Mouse (Mus musculus) intestine, embryonic 14.5 days (tissue): ENCODE data around the gene Htr2a. TPM values are rescaled to one million over a fixed set of nuclear protein-coding genes. Genes with fewer than 3 reads are reported as not detected.

ENCODE experiments used
- ATAC-seq: fragments of 200-750 bp; cut with Nextera tagmentation; replicated peaks from 2 replicates; pipeline ENCODE4 v1.8.0; 2017; ENCODE audit warnings: low read depth, moderate number of reproducible peaks, moderate TSS enrichment, moderate library complexity; ENCODE audit not compliant: low FRiP score, low TSS enrichment
- DNase-seq: peaks from one replicate; pipeline ENCODE4 v3.0.0-alpha.2; 2018; ENCODE audit warnings: low spot score
- H3K27ac ChIP-seq: fragments of 300-500 bp; sonication (generic); 2 replicates; pipeline ENCODE4 v1.5.1; 2014; ENCODE audit warnings: low read depth, mild to moderate bottlenecking, control low read depth
- H3K27me3 ChIP-seq: fragments of 300-500 bp; sonication (generic); replicated peaks from 2 replicates; pipeline ENCODE4 v1.6.1; 2014; ENCODE audit warnings: low read length, control low read depth; ENCODE audit not compliant: control insufficient read depth, insufficient read depth
- H3K36me3 ChIP-seq: fragments of 300-500 bp; sonication (generic); 2 replicates; pipeline ENCODE4 v1.6.1; 2014; ENCODE audit warnings: low read length, control low read depth; ENCODE audit not compliant: control insufficient read depth, insufficient read depth
- H3K4me1 ChIP-seq: fragments of 300-500 bp; sonication (generic); replicated peaks from 2 replicates; pipeline ENCODE4 v1.6.1; 2014; ENCODE audit warnings: low read length, control low read depth, mixed read lengths; ENCODE audit not compliant: control insufficient read depth, insufficient read depth
- H3K4me2 ChIP-seq: fragments of 300-500 bp; sonication (generic); 2 replicates; pipeline ENCODE4 v1.6.1; 2014; ENCODE audit warnings: low read length
- H3K4me3 ChIP-seq: fragments of 300-500 bp; sonication (generic); 2 replicates; pipeline ENCODE4 v1.5.1; 2014; ENCODE audit warnings: low read depth, low read length, control low read depth, mixed read lengths
- H3K9ac ChIP-seq: fragments of 300-500 bp; sonication (generic); 2 replicates; pipeline ENCODE4 v1.6.1; 2014; ENCODE audit warnings: mild to moderate bottlenecking, low read length
- H3K9me3 ChIP-seq: fragments of 300-500 bp; sonication (generic); 2 replicates; pipeline ENCODE4 v1.6.1; 2016; ENCODE audit warnings: low read length, control low read depth; ENCODE audit not compliant: control insufficient read depth
- WGBS: fragments of 180-500 bp; shearing (Covaris S2); extraction: QIAGEN DNeasy Blood & Tissue Kit; methylation state at CpG from one replicate; pipeline ENCODE4 v1.1.7; 2014; 5-methylcytosine and 5-hydroxymethylcytosine counted together
- polyA plus RNA-seq: library from polyadenylated mRNA; unstranded; fragments of >200 nt; fragmentation: Nextera tagmentation; extraction: Ambion mirVana; gene quantifications from 2 replicates; pipeline ENCODE4 v1.2.1, GENCODE M21; 2014

Gene Htr2a
- polyA plus RNA-seq, 1 experiment from 2014 or later, result 0.38 TPM

GRCm38 (mm10) chr14:74723541-74723940 is 82.9 kb downstream of the Htr2a start:
- Histone ChIP-seq H3K4me2 (no peak overlapping the region), H3K9me3 (no peaks in the 10 kb centered on the region), H3K4me3 (no peak overlapping the region), H3K9ac (no peak overlapping the region), H3K36me3 (no peaks in the 10 kb centered on the region), H3K4me1 (no peaks in the 10 kb centered on the region), H3K27me3 (no peaks in the 10 kb centered on the region), H3K27ac (no peak overlapping the region)
- WGBS, result 71% methylated on average over 3 of the region's 3 CpGs
- no peak for DNase-seq
- ATAC-seq, result no peak

- H3K36me3 ChIP-seq, result peaks cover 6% of the 10 kb centered on the region
- no peaks in the 10 kb centered on the region for H3K27me3 ChIP-seq
- ATAC-seq, result peak; percentile 19
- peak overlapping the region; percentile 77 for H3K4me3 ChIP-seq
- H3K4me1 ChIP-seq, result peaks cover 5% of the 10 kb centered on the region
- WGBS, result 25% methylated on average over 9 of the region's 9 CpGs
- peak overlapping the region; percentile 55 for H3K27ac ChIP-seq
- H3K4me2 ChIP-seq, result peak overlapping the region; percentile 65
- DNase-seq, result peak; percentile 59
- H3K9ac ChIP-seq, result no peak overlapping the region
- H3K9me3 ChIP-seq, result no peaks in the 10 kb centered on the region
These were observed 90.8 kb downstream of the Htr2a start for GRCm38 (mm10) chr14:74731221-74732078.

DNA sequence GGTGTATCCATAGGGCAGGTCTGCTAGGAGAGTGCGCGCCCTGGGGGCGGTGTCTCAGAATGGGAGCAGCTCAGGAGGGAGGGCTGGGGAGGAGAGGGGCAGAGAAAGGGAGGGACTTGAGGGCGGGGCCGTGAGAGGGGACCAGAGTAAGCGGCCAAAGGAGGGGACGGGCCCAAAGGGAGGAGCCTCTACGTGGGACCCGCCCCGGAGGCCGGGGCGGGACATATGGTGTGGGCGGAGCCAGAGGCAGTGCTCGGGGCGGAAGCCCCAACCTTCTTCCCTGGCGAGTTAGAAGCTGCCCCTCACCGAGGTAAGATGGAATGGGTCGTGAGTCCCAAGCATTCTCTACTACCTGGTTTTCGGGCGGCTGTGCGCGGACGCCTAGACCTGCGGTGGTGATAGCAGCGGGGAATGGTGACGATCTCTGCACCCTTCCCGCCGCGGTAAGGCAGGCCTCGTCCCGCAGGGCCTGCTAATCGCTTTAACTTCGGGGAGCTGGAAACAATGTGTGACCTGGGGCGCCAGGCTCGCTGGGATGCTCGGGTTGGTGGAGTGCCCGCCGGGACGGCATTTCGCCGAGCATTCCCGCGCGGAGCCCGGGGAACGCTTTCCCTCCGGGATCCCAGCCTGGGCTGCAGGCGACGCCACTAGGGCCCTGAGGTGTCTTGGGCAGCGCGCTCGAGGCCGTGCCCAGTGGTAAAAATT is 91.6 kb downstream of the Htr2a start, which contains the start of gene Esd:
Esd (plus strand) TSS at position 219 of the 705 bp plus-strand sequence.
- Histone ChIP-seq H3K27ac (peak within 1 kb of the TSS; percentile 73), H3K4me2 (peak within 1 kb of the TSS; percentile 65), H3K36me3 (peaks cover 13% of the 10 kb centered on the region), H3K4me1 (peaks cover 5% of the 10 kb centered on the region), H3K9me3 (no peaks in the 10 kb centered on the region), H3K9ac (peak within 1 kb of the TSS; percentile 76), H3K4me3 (peak within 1 kb of the TSS; percentile 77), H3K27me3 (no peaks in the 10 kb centered on the region)
- ATAC-seq, result peak; percentile 97
- WGBS, result under 1% methylated on average over 53 of the region's 53 CpGs
- DNase-seq, result peak; percentile 94

DNA sequence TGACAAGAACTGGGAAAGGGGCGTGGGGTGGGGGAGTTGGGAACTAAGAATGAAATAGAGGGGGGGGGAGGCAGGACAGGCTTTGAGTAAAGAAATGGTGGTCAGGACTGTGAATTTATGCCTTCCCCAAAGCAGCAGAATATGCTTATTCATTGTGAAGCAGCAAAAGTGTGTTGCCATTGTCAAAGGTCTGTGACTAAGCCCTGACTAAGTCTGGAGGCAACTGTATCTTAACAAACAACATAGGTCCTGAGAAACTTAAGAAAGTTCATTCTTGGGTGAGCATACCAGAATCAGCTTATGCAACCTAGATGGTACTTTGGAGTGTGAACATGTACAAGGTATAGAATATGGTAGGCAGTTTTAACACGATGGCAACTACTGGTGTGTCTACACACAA is 92.8 kb downstream of the Htr2a start:
- Histone ChIP-seq H3K4me1 (peaks cover 5% of the 10 kb centered on the region), H3K27me3 (no peaks in the 10 kb centered on the region), H3K4me3 (peak overlapping the region; percentile 77), H3K4me2 (peak overlapping the region; percentile 65), H3K36me3 (peaks cover 22% of the 10 kb centered on the region), H3K27ac (no peak overlapping the region), H3K9me3 (no peaks in the 10 kb centered on the region), H3K9ac (no peak overlapping the region)
- ATAC-seq, result no peak
- no peak for DNase-seq
- 62% methylated on average over 2 of the region's 2 CpGs for WGBS

GRCm38 (mm10) chr14:74735471-74735870 is 94.8 kb downstream of the Htr2a start:
- H3K4me3 ChIP-seq, result no peak overlapping the region
- H3K36me3 ChIP-seq, result peaks cover 43% of the 10 kb centered on the region
- no peak overlapping the region for H3K27ac ChIP-seq
- WGBS, result 69% methylated on average over 6 of the region's 6 CpGs
- no peak overlapping the region for H3K9ac ChIP-seq
- H3K4me2 ChIP-seq, result no peak overlapping the region
- no peaks in the 10 kb centered on the region for H3K27me3 ChIP-seq
- no peak for DNase-seq
- H3K4me1 ChIP-seq, result peaks cover 5% of the 10 kb centered on the region
- no peaks in the 10 kb centered on the region for H3K9me3 ChIP-seq
- ATAC-seq, result no peak

DNA sequence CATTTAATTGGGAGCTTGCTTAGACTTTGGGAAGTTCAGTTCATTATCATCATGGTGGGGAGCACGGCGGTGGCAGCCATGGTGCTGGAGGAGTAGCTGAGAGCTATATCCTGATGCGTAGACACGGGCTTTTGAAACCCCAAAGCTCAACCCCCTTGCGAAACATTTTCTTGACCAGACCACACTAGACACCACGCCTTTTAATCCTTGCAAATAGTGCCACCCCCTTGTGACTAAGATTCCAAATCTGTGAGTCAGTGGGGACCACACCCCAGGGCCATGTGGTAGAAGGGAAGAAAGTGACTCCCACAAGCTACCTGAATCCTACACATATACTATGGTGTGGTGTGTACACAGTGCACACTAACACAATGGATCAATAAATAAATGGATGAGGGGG is 96.2 kb downstream of the Htr2a start:
- 95% methylated on average over 6 of the region's 6 CpGs for WGBS
- Histone ChIP-seq H3K4me3 (no peak overlapping the region), H3K27me3 (no peaks in the 10 kb centered on the region), H3K4me1 (peaks cover 5% of the 10 kb centered on the region), H3K9me3 (no peaks in the 10 kb centered on the region), H3K9ac (no peak overlapping the region), H3K4me2 (no peak overlapping the region), H3K27ac (no peak overlapping the region), H3K36me3 (peaks cover 56% of the 10 kb centered on the region)
- DNase-seq, result no peak
- no peak for ATAC-seq

Other genes with a start within 250 kb of the Htr2a start
- gene Esd, start 91.5 kb downstream of the Htr2a start, polyA plus RNA-seq, result 380 and 386 TPM in 2 replicates